Mouse (Mus musculus) layer of hippocampus, adult 9-11 months (tissue): ENCODE measurements at regions not wholly inside any gene's neighbourhood (a gene's known extent, or its start where the extent isn't known, plus 50 kb on each side); places are given as distances from the start of the nearest gene placed in this dataset.
A peak's percentile ranks its signal among the peaks of the same experiment; 100 is the strongest.

Source experiments
- DNase-seq: peaks from one replicate; pipeline ENCODE4 v3.0.0; 2022

- peak; percentile 3 for DNase-seq
These were observed 404.7 kb downstream of the Pla2g4a start for GRCm38 (mm10) chr1:149556381-149556780.

- DNase-seq = no peak
These were observed 405.6 kb downstream of the Pla2g4a start for GRCm38 (mm10) chr1:149555355-149556007.

GRCm38 (mm10) chr1:149546076-149546475 lies 415.0 kb downstream of the Pla2g4a start:
- no peak for DNase-seq

GRCm38 (mm10) chr1:149541386-149541785 lies 419.7 kb downstream of the Pla2g4a start:
- no peak for DNase-seq

DNA sequence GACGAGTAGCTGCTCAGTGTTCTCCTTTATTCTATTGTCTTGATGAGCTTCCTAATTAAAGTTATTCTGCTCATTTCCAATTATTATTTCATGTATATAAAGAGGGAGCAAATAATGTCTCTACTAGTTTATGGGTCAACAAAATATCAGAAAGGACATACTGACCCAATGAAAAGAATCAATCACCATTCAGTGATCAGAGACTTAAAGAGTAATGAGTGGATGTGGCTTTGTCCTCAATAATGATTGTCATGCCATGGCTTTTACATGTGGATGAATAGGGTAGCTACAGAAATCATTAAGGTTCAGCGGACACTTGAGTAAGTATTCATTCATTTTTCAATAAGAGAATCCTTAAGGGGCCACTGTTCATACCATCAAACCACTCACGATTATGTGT lies 427.4 kb downstream of the Pla2g4a start:
- no peak for DNase-seq
